Mouse (Mus musculus): ENCODE measurements at regions not wholly inside any gene's neighbourhood (a gene's known extent, or its start where the extent isn't known, plus 50 kb on each side); places are given as distances from the start of the nearest gene placed in this dataset.

- Histone ChIP-seq H3K27ac (no peak overlapping the region), H3K4me1 (no peaks in the 10 kb centered on the region), H3K4me2 (replicated peaks) (no peak overlapping the region), H3K9me3 (no peaks in the 10 kb centered on the region), H3K4me3 (no peak overlapping the region), H3K36me3 (no peaks in the 10 kb centered on the region), H3K9ac (no peak overlapping the region), H3K27me3 (replicated peaks) (no peaks in the 10 kb centered on the region)
- ATAC-seq (ENCODE audit: low FRiP score, low read depth) = no peak
- 87% methylated on average over 7 of the region's 7 CpGs for WGBS
Observed at GRCm38 (mm10) chr10:96257935-96258334, 121.5 kb downstream of the Gm5426 start.

- H3K4me2 ChIP-seq (replicated peaks) = no peak overlapping the region
- no peaks in the 10 kb centered on the region for H3K36me3 ChIP-seq
- H3K4me3 ChIP-seq = no peak overlapping the region
- ATAC-seq (ENCODE audit: low FRiP score, low read depth) = no peak
- no peak overlapping the region for H3K27ac ChIP-seq
- WGBS = 88% methylated on average over 10 of the region's 10 CpGs
- H3K4me1 ChIP-seq = peaks cover 8% of the 10 kb centered on the region
- H3K9ac ChIP-seq = no peak overlapping the region
- no peaks in the 10 kb centered on the region for H3K9me3 ChIP-seq
- H3K27me3 ChIP-seq (replicated peaks) = no peaks in the 10 kb centered on the region
Observed at GRCm38 (mm10) chr10:96259242-96259641, 122.8 kb downstream of the Gm5426 start.

GRCm38 (mm10) chr10:96259648-96260047, 123.2 kb downstream of the Gm5426 start:
- Histone ChIP-seq H3K4me1 (peaks cover 9% of the 10 kb centered on the region), H3K27me3 (replicated peaks) (no peaks in the 10 kb centered on the region), H3K4me3 (no peak overlapping the region), H3K27ac (no peak overlapping the region), H3K36me3 (no peaks in the 10 kb centered on the region), H3K9me3 (no peaks in the 10 kb centered on the region), H3K9ac (no peak overlapping the region), H3K4me2 (replicated peaks) (no peak overlapping the region)
- 91% methylated on average over 8 of the region's 8 CpGs for WGBS
- ATAC-seq (ENCODE audit: low FRiP score, low read depth) = no peak

- 19% methylated on average over 7 of the region's 7 CpGs for WGBS
Observed at GRCm38 (mm10) chr10:96263544-96263943, 127.1 kb downstream of the Gm5426 start.

GRCm38 (mm10) chr10:96264433-96264832, 128.0 kb downstream of the Gm5426 start:
- no peak for ATAC-seq (ENCODE audit: low FRiP score, low read depth)
- no peak overlapping the region for H3K4me2 ChIP-seq (replicated peaks)
- H3K9ac ChIP-seq = no peak overlapping the region
- no peak overlapping the region for H3K4me3 ChIP-seq
- peaks cover 15% of the 10 kb centered on the region for H3K4me1 ChIP-seq
- H3K27me3 ChIP-seq (replicated peaks) = no peaks in the 10 kb centered on the region
- H3K36me3 ChIP-seq = no peaks in the 10 kb centered on the region
- 39% methylated on average over 5 of the region's 5 CpGs for WGBS
- H3K9me3 ChIP-seq = no peaks in the 10 kb centered on the region
- H3K27ac ChIP-seq = no peak overlapping the region

More at GRCm38 (mm10) chr10:96263544-96263943, 127.1 kb downstream of the Gm5426 start:
- H3K4me3 ChIP-seq = no peak overlapping the region
- peaks cover 15% of the 10 kb centered on the region for H3K4me1 ChIP-seq
- no peak overlapping the region for H3K9ac ChIP-seq
- no peak overlapping the region for H3K4me2 ChIP-seq (replicated peaks)
- ATAC-seq (ENCODE audit: low FRiP score, low read depth) = no peak
- no peaks in the 10 kb centered on the region for H3K27me3 ChIP-seq (replicated peaks)
- H3K27ac ChIP-seq = no peak overlapping the region
- no peaks in the 10 kb centered on the region for H3K36me3 ChIP-seq
- H3K9me3 ChIP-seq = no peaks in the 10 kb centered on the region

GRCm38 (mm10) chr10:96264866-96265265, 128.5 kb downstream of the Gm5426 start:
- no peak for ATAC-seq (ENCODE audit: low FRiP score, low read depth)
- 75% methylated on average over 4 of the region's 4 CpGs for WGBS

GRCm38 (mm10) chr10:96266100-96266735, 129.8 kb downstream of the Gm5426 start:
- H3K4me3 ChIP-seq = no peak overlapping the region
- H3K4me2 ChIP-seq (replicated peaks) = no peak overlapping the region; the same call in 1 of the 2 replicates
- 63% methylated on average over 9 of the region's 9 CpGs for WGBS
- no peaks in the 10 kb centered on the region for H3K27me3 ChIP-seq (replicated peaks)
- H3K4me1 ChIP-seq = peaks cover 15% of the 10 kb centered on the region
- no peak for ATAC-seq (ENCODE audit: low FRiP score, low read depth)
- no peak overlapping the region for H3K27ac ChIP-seq
- H3K36me3 ChIP-seq = no peaks in the 10 kb centered on the region
- no peaks in the 10 kb centered on the region for H3K9me3 ChIP-seq
- H3K9ac ChIP-seq = no peak overlapping the region

More at GRCm38 (mm10) chr10:96264866-96265265, 128.5 kb downstream of the Gm5426 start:
- Histone ChIP-seq H3K27me3 (replicated peaks) (no peaks in the 10 kb centered on the region), H3K4me2 (replicated peaks) (no peak overlapping the region), H3K36me3 (no peaks in the 10 kb centered on the region), H3K27ac (no peak overlapping the region), H3K9ac (no peak overlapping the region), H3K9me3 (no peaks in the 10 kb centered on the region), H3K4me3 (no peak overlapping the region), H3K4me1 (peaks cover 15% of the 10 kb centered on the region)

GRCm38 (mm10) chr10:96267603-96268002, 131.2 kb downstream of the Gm5426 start:
- no peaks in the 10 kb centered on the region for H3K27me3 ChIP-seq (replicated peaks)
- H3K4me1 ChIP-seq = peaks cover 15% of the 10 kb centered on the region
- no peak overlapping the region for H3K27ac ChIP-seq
- ATAC-seq (ENCODE audit: low FRiP score, low read depth) = no peak
- no peaks in the 10 kb centered on the region for H3K36me3 ChIP-seq
- 86% methylated on average over 4 of the region's 4 CpGs for WGBS
- no peak overlapping the region for H3K4me3 ChIP-seq
- H3K9ac ChIP-seq = no peak overlapping the region
- no peaks in the 10 kb centered on the region for H3K9me3 ChIP-seq
- no peak overlapping the region for H3K4me2 ChIP-seq (replicated peaks)

GRCm38 (mm10) chr10:96273607-96274365, 137.4 kb downstream of the Gm5426 start:
- WGBS = 90% methylated on average over 7 of the region's 7 CpGs
- Histone ChIP-seq H3K9ac (no peak overlapping the region), H3K4me3 (no peak overlapping the region)

GRCm38 (mm10) chr10:96280149-96280548, 143.7 kb downstream of the Gm5426 start:
- Histone ChIP-seq H3K9me3 (no peaks in the 10 kb centered on the region), H3K36me3 (no peaks in the 10 kb centered on the region), H3K4me1 (no peaks in the 10 kb centered on the region), H3K9ac (no peak overlapping the region), H3K27ac (no peak overlapping the region), H3K4me3 (no peak overlapping the region), H3K4me2 (replicated peaks) (no peak overlapping the region), H3K27me3 (replicated peaks) (no peaks in the 10 kb centered on the region)
- no peak for ATAC-seq (ENCODE audit: low FRiP score, low read depth)
- 90% methylated on average over 6 of the region's 6 CpGs for WGBS

More at GRCm38 (mm10) chr10:96273607-96274365, 137.4 kb downstream of the Gm5426 start:
- Histone ChIP-seq H3K27me3 (replicated peaks) (no peaks in the 10 kb centered on the region), H3K4me2 (replicated peaks) (no peak overlapping the region), H3K4me1 (no peaks in the 10 kb centered on the region), H3K9me3 (no peaks in the 10 kb centered on the region), H3K27ac (no peak overlapping the region), H3K36me3 (no peaks in the 10 kb centered on the region)
- ATAC-seq (ENCODE audit: low FRiP score, low read depth) = no peak

GRCm38 (mm10) chr10:96285407-96286093, 149.1 kb downstream of the Gm5426 start:
- Histone ChIP-seq H3K36me3 (no peaks in the 10 kb centered on the region), H3K4me1 (no peaks in the 10 kb centered on the region), H3K4me2 (replicated peaks) (no peak overlapping the region), H3K9me3 (no peaks in the 10 kb centered on the region), H3K4me3 (no peak overlapping the region), H3K9ac (no peak overlapping the region), H3K27ac (no peak overlapping the region), H3K27me3 (replicated peaks) (no peaks in the 10 kb centered on the region)
- 61% methylated on average over 10 of the region's 10 CpGs for WGBS
- ATAC-seq (ENCODE audit: low FRiP score, low read depth) = 0 out of 2 replicates have a peak, but pooled peaks have one; percentile 52

- H3K27ac ChIP-seq = no peak overlapping the region
- H3K4me2 ChIP-seq (replicated peaks) = no peak overlapping the region
- ATAC-seq (ENCODE audit: low FRiP score, low read depth) = peak; percentile 44; the same call in 1 of the 2 replicates
- H3K4me3 ChIP-seq = no peak overlapping the region
- 69% methylated on average over 2 of the region's 2 CpGs for WGBS
- H3K27me3 ChIP-seq (replicated peaks) = no peaks in the 10 kb centered on the region
- H3K4me1 ChIP-seq = no peaks in the 10 kb centered on the region
- H3K36me3 ChIP-seq = no peaks in the 10 kb centered on the region
- H3K9ac ChIP-seq = no peak overlapping the region
- H3K9me3 ChIP-seq = no peaks in the 10 kb centered on the region
Observed at GRCm38 (mm10) chr10:96286094-96286485, 149.7 kb downstream of the Gm5426 start.

Measured in neural tube, embryonic 12.5 days (tissue).